Mouse (Mus musculus) intestine, postnatal 0 days (tissue): ENCODE measurements around the gene Spata31d1a. TPM values are rescaled to one million over a fixed set of nuclear protein-coding genes. Genes with fewer than 3 reads are reported as not detected.
A peak's percentile ranks its signal among the peaks of the same experiment; 100 is the strongest.
"Not testable (repeated sequence)": the region's sequence is repeated elsewhere in the genome, so short reads cannot be mapped to it uniquely, and the experiment has no call there.

ENCODE experiments used
- ATAC-seq: fragments of 200-750 bp; cut with Nextera tagmentation; 2 replicates; pipeline ENCODE4 v1.8.0; 2017; ENCODE audit warnings: mild to moderate bottlenecking, moderate TSS enrichment, moderate library complexity
- H3K27ac ChIP-seq: fragments of 300-500 bp; sonication (generic); 2 replicates; pipeline ENCODE4 v1.5.1; 2014; ENCODE audit warnings: mild to moderate bottlenecking, low read depth, low read length, moderate library complexity
- H3K27me3 ChIP-seq: fragments of 300-500 bp; sonication (generic); replicated peaks from 2 replicates; pipeline ENCODE4 v1.6.1; 2014; ENCODE audit warnings: low read length, mixed read lengths; ENCODE audit not compliant: control insufficient read depth, insufficient read depth
- H3K36me3 ChIP-seq: fragments of 300-500 bp; sonication (generic); 2 replicates; pipeline ENCODE4 v1.6.1; 2014; ENCODE audit warnings: mild to moderate bottlenecking, moderate library complexity; ENCODE audit not compliant: control insufficient read depth, insufficient read depth
- H3K4me1 ChIP-seq: fragments of 300-500 bp; sonication (generic); replicated peaks from 2 replicates; pipeline ENCODE4 v1.6.1; 2014; ENCODE audit warnings: antibody characterized with exemption, low read length, mixed read lengths; ENCODE audit not compliant: control insufficient read depth, insufficient read depth
- H3K4me2 ChIP-seq: fragments of 300-500 bp; sonication (generic); replicated peaks from 2 replicates; pipeline ENCODE4 v1.6.1; 2014; ENCODE audit warnings: low read depth, mild to moderate bottlenecking, moderate library complexity
- H3K4me3 ChIP-seq: fragments of 300-500 bp; sonication (generic); 2 replicates; pipeline ENCODE4 v1.5.1; 2014; ENCODE audit warnings: low read depth, low read length
- H3K9ac ChIP-seq: fragments of 300-500 bp; sonication (generic); 2 replicates; pipeline ENCODE4 v1.6.1; 2014; ENCODE audit warnings: mild to moderate bottlenecking, low read depth, low read length
- H3K9me3 ChIP-seq: fragments of 300-500 bp; sonication (generic); 2 replicates; pipeline ENCODE4 v1.6.1; 2016; ENCODE audit warnings: mixed run types; ENCODE audit not compliant: control insufficient read depth
- CTCF ChIP-seq: sonication (generic); IDR thresholded peaks from 2 replicates; pipeline ENCODE4 v1.5.1; 2016; ENCODE audit warnings: low read depth, mild to moderate bottlenecking, control low read depth, antibody characterized with exemption, moderate library complexity
- WGBS: fragments of 180-500 bp; shearing (Covaris S2); extraction: QIAGEN DNeasy Blood & Tissue Kit; methylation state at CpG from one replicate; pipeline ENCODE4 v1.1.7; 2014; 5-methylcytosine and 5-hydroxymethylcytosine counted together
- polyA plus RNA-seq: library from polyadenylated mRNA; unstranded; fragments of >200 nt; fragmentation: Nextera tagmentation; extraction: Ambion mirVana; gene quantifications from 2 replicates; pipeline ENCODE4 v1.2.1, GENCODE M21; 2015

Spata31d1a gene
- polyA plus RNA-seq, 1 experiment from 2014 or later = not detected

DNA sequence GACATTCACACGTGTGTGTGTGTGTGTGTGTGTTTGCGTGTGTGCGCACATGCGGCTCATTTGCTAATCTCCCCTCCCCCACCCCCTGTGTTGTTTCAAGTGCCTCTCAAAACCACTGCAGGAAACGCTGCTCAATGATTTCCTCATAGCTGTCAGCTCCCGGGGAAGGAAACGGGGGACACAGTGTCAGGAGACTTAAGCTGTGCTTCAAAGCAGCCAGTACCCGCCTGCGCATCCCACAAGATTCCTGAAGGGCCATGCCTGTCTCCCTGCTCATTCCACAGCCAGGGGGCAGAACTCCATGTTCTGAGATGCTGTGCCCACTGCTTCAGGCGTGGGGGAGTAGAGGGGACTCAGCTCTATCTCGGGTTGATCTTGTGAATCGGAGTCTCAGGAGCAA, 5.6 kb downstream of the Spata31d1a start:
- H3K27ac ChIP-seq = no peak overlapping the region
- no peak overlapping the region for H3K4me2 ChIP-seq
- no peak overlapping the region for H3K9ac ChIP-seq
- 59% methylated on average over 12 of the region's 12 CpGs for WGBS
- no peaks in the 10 kb centered on the region for H3K36me3 ChIP-seq
- no peaks in the 10 kb centered on the region for H3K27me3 ChIP-seq
- H3K4me1 ChIP-seq = no peaks in the 10 kb centered on the region
- H3K9me3 ChIP-seq = no peaks in the 10 kb centered on the region
- TF ChIP-seq CTCF = peak; percentile 52
- ATAC-seq = no peak
- H3K4me3 ChIP-seq = no peak overlapping the region

DNA sequence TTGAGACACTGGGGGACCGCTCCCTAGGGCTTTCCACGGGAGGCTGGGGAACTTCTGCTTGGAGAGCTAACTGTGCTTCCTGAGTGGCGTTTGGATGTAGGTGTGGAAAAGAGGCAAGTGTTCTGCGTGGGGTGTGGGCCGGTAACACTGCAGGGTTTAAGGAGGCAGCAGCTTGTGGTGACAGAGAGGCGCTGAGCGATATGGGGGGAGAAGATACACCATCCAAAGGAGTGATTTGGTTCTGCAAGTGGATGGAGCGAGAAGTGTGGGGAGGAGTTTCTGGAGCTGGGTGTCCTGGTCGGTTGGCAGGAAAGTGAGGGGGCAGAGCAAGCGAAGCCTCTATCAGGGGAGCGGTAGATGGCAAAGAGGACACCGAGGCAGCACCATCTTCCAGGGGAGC, 6.6 kb downstream of the Spata31d1a start:
- Histone ChIP-seq H3K9me3 (no peaks in the 10 kb centered on the region), H3K4me2 (no peak overlapping the region), H3K27me3 (no peaks in the 10 kb centered on the region), H3K9ac (no peak overlapping the region), H3K4me1 (no peaks in the 10 kb centered on the region), H3K4me3 (no peak overlapping the region), H3K36me3 (no peaks in the 10 kb centered on the region), H3K27ac (no peak overlapping the region)
- WGBS = 83% methylated on average over 12 of the region's 12 CpGs
- no peak for TF ChIP-seq CTCF
- ATAC-seq = no peak

DNA sequence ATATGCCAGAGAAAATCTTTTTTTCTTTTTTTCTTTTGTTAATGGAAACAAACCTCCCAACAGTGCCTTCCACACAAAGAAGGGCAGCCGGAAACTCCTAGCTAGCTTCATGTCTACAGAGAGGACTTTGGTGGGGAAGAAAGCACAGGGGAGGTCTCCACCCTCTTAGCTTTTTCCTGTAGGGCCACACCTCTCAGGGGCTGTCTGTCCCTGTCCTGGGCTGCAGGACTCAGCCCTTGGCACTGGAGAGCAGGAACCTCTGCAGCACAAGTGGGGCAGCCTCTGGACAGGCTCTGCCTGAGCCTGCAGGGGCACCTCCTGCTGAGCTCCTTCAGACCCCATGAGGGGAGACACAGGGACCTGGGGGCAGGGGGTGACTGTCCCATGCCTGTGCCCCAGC, 10.0 kb downstream of the Spata31d1a start:
- not testable (repeated sequence) for H3K4me3 ChIP-seq, H3K27ac ChIP-seq, H3K9me3 ChIP-seq, ATAC-seq, H3K36me3 ChIP-seq, H3K27me3 ChIP-seq, H3K4me2 ChIP-seq, H3K4me1 ChIP-seq, H3K9ac ChIP-seq
- 39% methylated on average over 1 of the region's 1 CpGs for WGBS

DNA sequence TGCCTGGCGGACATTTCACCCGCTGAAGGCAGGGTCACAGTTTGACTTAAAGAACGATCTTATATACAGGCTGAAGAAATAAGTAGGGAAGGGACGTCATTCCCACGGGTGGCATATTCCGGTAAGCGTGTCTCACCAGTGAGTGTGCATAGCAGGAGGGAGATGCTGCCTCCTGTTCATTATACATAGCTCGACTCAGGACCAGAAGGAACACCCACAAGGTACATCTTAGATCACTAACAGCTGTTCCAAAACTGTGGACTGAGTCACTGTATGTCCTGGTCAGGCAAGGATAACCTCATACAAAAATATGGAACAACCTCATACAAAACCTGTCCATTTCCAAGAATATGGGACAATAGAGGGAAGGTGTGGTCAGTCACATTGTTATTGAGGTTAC, 11.0 kb downstream of the Spata31d1a start:
- H3K9me3 ChIP-seq = no peaks in the 10 kb centered on the region
- TF ChIP-seq CTCF = no peak
- 91% methylated on average over 8 of the region's 8 CpGs for WGBS
- H3K27ac ChIP-seq = no peak overlapping the region
- no peak overlapping the region for H3K4me3 ChIP-seq
- H3K36me3 ChIP-seq = no peaks in the 10 kb centered on the region
- no peak for ATAC-seq
- no peak overlapping the region for H3K4me2 ChIP-seq
- no peaks in the 10 kb centered on the region for H3K4me1 ChIP-seq
- H3K9ac ChIP-seq = no peak overlapping the region
- H3K27me3 ChIP-seq = no peaks in the 10 kb centered on the region

DNA sequence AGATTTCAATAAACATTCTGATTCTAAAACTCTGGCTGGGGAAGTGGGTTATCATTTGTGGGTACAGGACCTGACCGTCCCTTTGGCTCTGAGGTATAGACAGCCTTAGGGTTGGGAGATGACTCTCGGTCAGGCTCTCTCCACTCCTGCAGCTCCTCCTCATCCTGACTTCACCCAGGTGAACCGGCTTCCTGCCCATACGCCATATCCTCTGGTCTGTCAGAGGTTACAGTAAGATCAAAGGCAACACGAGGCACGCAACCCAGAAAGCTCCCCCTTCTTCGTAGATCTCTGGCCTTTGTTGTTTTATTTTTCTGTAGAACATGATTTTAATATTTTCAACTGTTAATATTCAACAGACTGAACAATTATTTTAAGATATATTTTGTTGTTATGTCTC, 14.3 kb downstream of the Spata31d1a start:
- H3K27ac ChIP-seq = no peak overlapping the region
- no peaks in the 10 kb centered on the region for H3K27me3 ChIP-seq
- 79% methylated on average over 7 of the region's 7 CpGs for WGBS
- H3K4me2 ChIP-seq = no peak overlapping the region
- H3K36me3 ChIP-seq = no peaks in the 10 kb centered on the region
- H3K4me1 ChIP-seq = no peaks in the 10 kb centered on the region
- no peak for TF ChIP-seq CTCF
- no peak overlapping the region for H3K9ac ChIP-seq
- H3K9me3 ChIP-seq = no peaks in the 10 kb centered on the region
- no peak overlapping the region for H3K4me3 ChIP-seq
- no peak for ATAC-seq

GRCm38 (mm10) chr13:59694008-59694407, 16.1 kb downstream of the Spata31d1a start, which contains the start of gene 4921517D22Rik:
Gene 4921517D22Rik (minus strand): TSS chr13:59694108.
- ATAC-seq = no peak
- no peaks in the 10 kb centered on the region for H3K36me3 ChIP-seq
- H3K9me3 ChIP-seq = no peaks in the 10 kb centered on the region
- no peaks in the 10 kb centered on the region for H3K27me3 ChIP-seq
- H3K27ac ChIP-seq = no peak within 1 kb of the TSS
- H3K4me1 ChIP-seq = no peaks in the 10 kb centered on the region
- H3K9ac ChIP-seq = no peak within 1 kb of the TSS
- no peak within 1 kb of the TSS for H3K4me2 ChIP-seq
- H3K4me3 ChIP-seq = no peak within 1 kb of the TSS
- TF ChIP-seq CTCF = no peak
- WGBS = 82% methylated on average over 3 of the region's 3 CpGs

DNA sequence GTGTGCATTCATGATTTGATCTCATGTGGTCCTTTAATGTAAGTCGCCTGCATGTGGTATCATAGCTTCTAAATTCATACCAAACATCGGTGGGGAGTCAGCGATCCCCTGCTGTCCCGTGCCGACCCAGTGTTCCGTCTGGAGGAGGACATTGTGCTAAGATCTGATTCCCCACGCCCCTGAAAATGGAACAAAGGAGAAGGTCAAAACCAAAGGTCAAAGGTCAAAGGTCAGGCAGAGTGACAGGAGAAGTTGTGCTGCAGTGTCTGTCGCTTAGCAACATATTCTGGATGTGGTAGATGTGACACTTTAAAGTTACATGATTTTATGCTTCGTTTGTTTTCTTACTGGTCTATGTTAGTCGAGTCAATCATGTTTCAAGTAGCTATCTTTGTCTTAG, 18.7 kb downstream of the Spata31d1a start:
- 73% methylated on average over 10 of the region's 10 CpGs for WGBS
- Histone ChIP-seq H3K27me3 (no peaks in the 10 kb centered on the region), H3K27ac (no peak overlapping the region), H3K9me3 (no peaks in the 10 kb centered on the region), H3K4me1 (no peaks in the 10 kb centered on the region), H3K4me2 (no peak overlapping the region), H3K9ac (no peak overlapping the region), H3K4me3 (no peak overlapping the region), H3K36me3 (no peaks in the 10 kb centered on the region)
- no peak for TF ChIP-seq CTCF
- no peak for ATAC-seq
